Mouse (Mus musculus): ENCODE data around the gene Abl1. TPM values are rescaled to one million over a fixed set of nuclear protein-coding genes. Genes with fewer than 3 reads are reported as not detected.

The Abl1 gene
- total and polyA plus RNA-seq, 3 experiments, result 27.5 to 31.8 (median 29.4) TPM

GRCm38 (mm10) chr2:31750133-31750532 lies 62.0 kb downstream of the Abl1 start:
- Histone ChIP-seq H3K4me1 (ENCODE audit: control insufficient read depth, insufficient read depth, low read length) (peaks cover 3% of the 10 kb centered on the region; the same call in 1 of the 2 replicates), H3K27me3 (ENCODE audit: control insufficient read depth, insufficient read depth, low read length) (no peaks in the 10 kb centered on the region), H3K4me3 (no peak overlapping the region), H3K27ac (no peak overlapping the region), H3K79me2 (replicated peaks; ENCODE audit: control insufficient read depth, insufficient read depth, low read length) (peaks cover 2% of the 10 kb centered on the region; the same call in 1 of the 2 replicates), H3K9ac (ENCODE audit: low read depth, low read length) (no peak overlapping the region), H3K36me3 (ENCODE audit: control insufficient read depth, insufficient read depth, low read length) (no peaks in the 10 kb centered on the region)
- 92% methylated on average over 5 of the region's 5 CpGs for WGBS
- no peak for TF ChIP-seq CTCF (IDR thresholded peaks at IDR 0.05)
- no peak for TF ChIP-seq POLR2A (IDR thresholded peaks at IDR 0.05; ENCODE audit: insufficient read depth, low read depth, low read length)
- no peak for TF ChIP-seq EP300 (IDR thresholded peaks at IDR 0.05; ENCODE audit: insufficient read depth, low read depth, low read length)
- intact Hi-C loops (cut with DNase I), result no loop called here
- no peak for DNase-seq

- no peak overlapping the region; the same call in 1 of the 2 replicates for H3K27ac ChIP-seq
- H3K36me3 ChIP-seq (ENCODE audit: control insufficient read depth, insufficient read depth, low read length), result peaks cover 8% of the 10 kb centered on the region
- H3K4me3 ChIP-seq, result no peak overlapping the region
- no peak overlapping the region for H3K9ac ChIP-seq (ENCODE audit: low read depth, low read length)
- H3K4me1 ChIP-seq (ENCODE audit: control insufficient read depth, insufficient read depth, low read length), result peaks cover 7% of the 10 kb centered on the region
- peaks cover 1% of the 10 kb centered on the region; the same call in 1 of the 2 replicates for H3K79me2 ChIP-seq (replicated peaks; ENCODE audit: control insufficient read depth, insufficient read depth, low read length)
- intact Hi-C loops (cut with DNase I), result loop anchor here (1.0 kb wide), 1 partner anchor 23 kb away; no protein-coding TSS in a partner anchor
- TF ChIP-seq POLR2A (IDR thresholded peaks at IDR 0.05; ENCODE audit: insufficient read depth, low read depth, low read length), result no peak
- TF ChIP-seq CTCF (IDR thresholded peaks at IDR 0.05), result no peak
- TF ChIP-seq EP300 (IDR thresholded peaks at IDR 0.05; ENCODE audit: insufficient read depth, low read depth, low read length), result no peak
- H3K27me3 ChIP-seq (ENCODE audit: control insufficient read depth, insufficient read depth, low read length), result no peaks in the 10 kb centered on the region
- no peak for DNase-seq
Observed at GRCm38 (mm10) chr2:31757472-31757871, 69.3 kb downstream of the Abl1 start.

GRCm38 (mm10) chr2:31758966-31759365 lies 70.8 kb downstream of the Abl1 start:
- Histone ChIP-seq H3K27me3 (ENCODE audit: control insufficient read depth, insufficient read depth, low read length) (no peaks in the 10 kb centered on the region), H3K4me1 (ENCODE audit: control insufficient read depth, insufficient read depth, low read length) (peaks cover 14% of the 10 kb centered on the region), H3K9ac (ENCODE audit: low read depth, low read length) (no peak overlapping the region), H3K36me3 (ENCODE audit: control insufficient read depth, insufficient read depth, low read length) (peaks cover 19% of the 10 kb centered on the region), H3K4me3 (peak overlapping the region; percentile 88; the same call in 1 of the 2 replicates), H3K27ac (peak overlapping the region; percentile 99), H3K79me2 (replicated peaks; ENCODE audit: control insufficient read depth, insufficient read depth, low read length) (peaks cover 1% of the 10 kb centered on the region; the same call in 1 of the 2 replicates)
- 76% methylated on average over 5 of the region's 5 CpGs for WGBS
- intact Hi-C loops (cut with DNase I), result loop anchor here (2.0 kb wide), 1 partner anchor 16 kb away; no protein-coding TSS in a partner anchor
- TF ChIP-seq POLR2A (IDR thresholded peaks at IDR 0.05; ENCODE audit: insufficient read depth, low read depth, low read length), result no peak
- no peak for TF ChIP-seq EP300 (IDR thresholded peaks at IDR 0.05; ENCODE audit: insufficient read depth, low read depth, low read length)
- no peak for TF ChIP-seq CTCF (IDR thresholded peaks at IDR 0.05)
- no peak for DNase-seq

GRCm38 (mm10) chr2:31759751-31760460 lies 71.7 kb downstream of the Abl1 start:
- peaks cover 1% of the 10 kb centered on the region; the same call in 1 of the 2 replicates for H3K79me2 ChIP-seq (replicated peaks; ENCODE audit: control insufficient read depth, insufficient read depth, low read length)
- no peaks in the 10 kb centered on the region for H3K27me3 ChIP-seq (ENCODE audit: control insufficient read depth, insufficient read depth, low read length)
- DNase-seq, result peak; percentile 90 to 92
- peak overlapping the region; percentile 99 for H3K27ac ChIP-seq
- peak overlapping the region; percentile 96 for H3K9ac ChIP-seq (ENCODE audit: low read depth, low read length)
- peaks cover 19% of the 10 kb centered on the region for H3K36me3 ChIP-seq (ENCODE audit: control insufficient read depth, insufficient read depth, low read length)
- intact Hi-C loops (cut with DNase I), result loop anchor here (2.0 kb wide), 3 partner anchors 15 to 71 kb away; partner anchors contain the start of gene Abl1
- TF ChIP-seq CTCF (IDR thresholded peaks at IDR 0.05) (no peak), POLR2A (IDR thresholded peaks at IDR 0.05; ENCODE audit: insufficient read depth, low read depth, low read length) (no peak), EP300 (IDR thresholded peaks at IDR 0.05; ENCODE audit: insufficient read depth, low read depth, low read length) (no peak)
- peaks cover 14% of the 10 kb centered on the region for H3K4me1 ChIP-seq (ENCODE audit: control insufficient read depth, insufficient read depth, low read length)
- under 1% methylated on average over 42 of the region's 42 CpGs for WGBS
- peak overlapping the region; percentile 88 for H3K4me3 ChIP-seq

- Histone ChIP-seq H3K27ac (peak overlapping the region; percentile 99), H3K4me3 (peak overlapping the region; percentile 88), H3K36me3 (ENCODE audit: control insufficient read depth, insufficient read depth, low read length) (peaks cover 19% of the 10 kb centered on the region), H3K79me2 (replicated peaks; ENCODE audit: control insufficient read depth, insufficient read depth, low read length) (peaks cover 1% of the 10 kb centered on the region; the same call in 1 of the 2 replicates), H3K27me3 (ENCODE audit: control insufficient read depth, insufficient read depth, low read length) (no peaks in the 10 kb centered on the region), H3K9ac (ENCODE audit: low read depth, low read length) (peak overlapping the region; percentile 96), H3K4me1 (ENCODE audit: control insufficient read depth, insufficient read depth, low read length) (peaks cover 16% of the 10 kb centered on the region)
- WGBS, result 0% methylated on average over 1 of the region's 1 CpGs
- DNase-seq, result no peak
- TF ChIP-seq POLR2A (IDR thresholded peaks at IDR 0.05; ENCODE audit: insufficient read depth, low read depth, low read length) (no peak), EP300 (IDR thresholded peaks at IDR 0.05; ENCODE audit: insufficient read depth, low read depth, low read length) (no peak), CTCF (IDR thresholded peaks at IDR 0.05) (no peak)
- intact Hi-C loops (cut with DNase I), result loop anchor here (2.0 kb wide), 2 partner anchors 24 to 72 kb away; partner anchors contain the start of gene Abl1
Observed at GRCm38 (mm10) chr2:31760486-31760885, 72.3 kb downstream of the Abl1 start.

GRCm38 (mm10) chr2:31761115-31761531 lies 72.9 kb downstream of the Abl1 start:
- Histone ChIP-seq H3K4me1 (ENCODE audit: control insufficient read depth, insufficient read depth, low read length) (peaks cover 18% of the 10 kb centered on the region), H3K4me3 (peak overlapping the region; percentile 88), H3K36me3 (ENCODE audit: control insufficient read depth, insufficient read depth, low read length) (peaks cover 19% of the 10 kb centered on the region), H3K9ac (ENCODE audit: low read depth, low read length) (peak overlapping the region; percentile 96), H3K79me2 (replicated peaks; ENCODE audit: control insufficient read depth, insufficient read depth, low read length) (peaks cover 1% of the 10 kb centered on the region; the same call in 1 of the 2 replicates), H3K27me3 (ENCODE audit: control insufficient read depth, insufficient read depth, low read length) (no peaks in the 10 kb centered on the region), H3K27ac (peak overlapping the region; percentile 99)
- TF ChIP-seq POLR2A (IDR thresholded peaks at IDR 0.05; ENCODE audit: insufficient read depth, low read depth, low read length), result no peak
- no peak for TF ChIP-seq EP300 (IDR thresholded peaks at IDR 0.05; ENCODE audit: insufficient read depth, low read depth, low read length)
- TF ChIP-seq CTCF (IDR thresholded peaks at IDR 0.05), result no peak
- no peak for DNase-seq
- WGBS, result 3% methylated on average over 7 of the region's 7 CpGs
- intact Hi-C loops (cut with DNase I), result loop anchor here (1.0 to 2.0 kb wide), 3 partner anchors 8 to 72 kb away; partner anchors contain the start of gene Abl1
